Mouse (Mus musculus): Measurements from ENCODE around the gene Ubash3a.

GRCm38 (mm10) chr17:31165127-31165526 lies 42.5 kb upstream of the Ubash3a start, which contains the start of gene Tff1:
- no peak for TF ChIP-seq CTCF (IDR thresholded peaks at IDR 0.05; ENCODE audit: insufficient read depth, low read length)
- TF ChIP-seq POLR2A (IDR thresholded peaks at IDR 0.05; ENCODE audit: borderline replicate concordance, extremely low read depth, low read depth, low read length): no peak

All from lung, adult 2 months (tissue).